Mouse (Mus musculus) kidney, adult 11 months (tissue): ENCODE measurements around the gene Alpk1.

Experiments
- DNase-seq: peaks from one replicate; pipeline ENCODE4 v3.0.0; 2022

Alpk1 gene

DNA sequence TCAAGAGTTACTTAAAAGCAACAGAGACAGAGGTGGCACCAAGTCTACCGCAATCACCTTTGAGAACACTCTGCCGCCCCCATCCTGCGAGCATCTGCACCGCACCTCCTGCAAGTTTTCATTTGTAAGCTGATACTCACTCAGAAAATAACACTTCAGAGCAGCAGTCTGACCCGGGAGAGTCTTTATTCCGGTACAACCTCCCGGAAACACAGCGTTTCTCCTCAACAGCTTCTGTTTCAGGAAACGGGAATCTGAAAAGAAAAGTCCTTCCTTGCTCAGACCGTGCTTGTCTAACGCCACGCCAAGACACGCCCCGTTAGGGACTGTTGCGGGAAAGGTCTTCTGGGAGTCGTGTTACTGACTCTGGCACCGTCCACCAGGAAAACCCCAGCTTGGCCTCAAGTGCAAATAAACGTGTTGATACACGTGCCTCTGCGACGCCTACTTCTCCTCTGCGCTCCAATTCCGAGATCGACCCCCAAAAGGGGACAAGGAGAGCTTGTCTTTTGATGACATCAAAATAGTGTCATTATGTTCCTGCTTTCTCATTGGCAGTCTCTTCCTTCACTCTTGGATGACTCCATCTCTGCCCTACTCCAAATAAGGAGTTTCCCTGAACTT is at the start of gene Alpk1:
TSS of gene Alpk1 (minus strand) at position 507 of the 624 bp plus-strand sequence.
- peak; percentile 75 for DNase-seq

DNA sequence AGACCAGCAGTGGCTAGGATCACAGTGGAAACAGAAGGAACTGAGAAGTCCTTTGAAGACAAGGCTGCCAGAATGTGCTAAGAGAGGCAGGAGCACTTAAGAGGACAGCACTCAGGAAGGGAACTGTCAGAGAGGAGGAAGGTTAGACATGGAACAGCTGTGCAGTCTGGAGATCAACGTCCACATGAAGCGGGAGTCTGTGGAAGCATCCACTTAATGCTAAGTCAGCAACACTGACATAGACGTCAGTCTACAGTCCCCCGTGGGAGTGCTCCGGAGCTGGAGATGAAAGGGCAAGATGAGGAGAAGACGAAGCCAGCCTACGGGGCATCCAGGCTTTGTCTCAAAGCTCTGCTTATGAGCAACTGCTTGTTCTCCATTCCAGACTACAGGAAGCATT is 46.8 kb upstream of the Alpk1 start:
- DNase-seq: peak; percentile 56

DNA sequence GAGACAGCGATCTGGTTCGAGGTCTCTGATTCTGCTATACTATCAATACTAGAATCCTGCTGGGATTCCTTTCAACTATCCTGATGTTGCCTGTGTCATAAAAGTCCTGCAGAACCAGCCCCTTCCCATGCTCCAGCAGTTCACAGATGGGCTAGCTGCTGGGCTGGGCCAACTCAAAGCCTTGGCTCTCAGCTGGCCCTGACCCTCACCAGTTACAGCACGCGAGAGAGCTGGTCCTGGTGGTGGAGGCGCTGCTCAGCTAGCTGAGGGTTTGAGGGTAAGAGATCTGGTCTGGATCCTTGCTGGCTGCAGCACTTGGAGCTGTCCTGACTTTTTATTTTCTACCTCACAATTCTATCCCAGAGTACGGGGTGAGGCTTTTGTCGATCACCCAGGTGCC is 46.2 kb upstream of the Alpk1 start:
- DNase-seq: no peak

DNA sequence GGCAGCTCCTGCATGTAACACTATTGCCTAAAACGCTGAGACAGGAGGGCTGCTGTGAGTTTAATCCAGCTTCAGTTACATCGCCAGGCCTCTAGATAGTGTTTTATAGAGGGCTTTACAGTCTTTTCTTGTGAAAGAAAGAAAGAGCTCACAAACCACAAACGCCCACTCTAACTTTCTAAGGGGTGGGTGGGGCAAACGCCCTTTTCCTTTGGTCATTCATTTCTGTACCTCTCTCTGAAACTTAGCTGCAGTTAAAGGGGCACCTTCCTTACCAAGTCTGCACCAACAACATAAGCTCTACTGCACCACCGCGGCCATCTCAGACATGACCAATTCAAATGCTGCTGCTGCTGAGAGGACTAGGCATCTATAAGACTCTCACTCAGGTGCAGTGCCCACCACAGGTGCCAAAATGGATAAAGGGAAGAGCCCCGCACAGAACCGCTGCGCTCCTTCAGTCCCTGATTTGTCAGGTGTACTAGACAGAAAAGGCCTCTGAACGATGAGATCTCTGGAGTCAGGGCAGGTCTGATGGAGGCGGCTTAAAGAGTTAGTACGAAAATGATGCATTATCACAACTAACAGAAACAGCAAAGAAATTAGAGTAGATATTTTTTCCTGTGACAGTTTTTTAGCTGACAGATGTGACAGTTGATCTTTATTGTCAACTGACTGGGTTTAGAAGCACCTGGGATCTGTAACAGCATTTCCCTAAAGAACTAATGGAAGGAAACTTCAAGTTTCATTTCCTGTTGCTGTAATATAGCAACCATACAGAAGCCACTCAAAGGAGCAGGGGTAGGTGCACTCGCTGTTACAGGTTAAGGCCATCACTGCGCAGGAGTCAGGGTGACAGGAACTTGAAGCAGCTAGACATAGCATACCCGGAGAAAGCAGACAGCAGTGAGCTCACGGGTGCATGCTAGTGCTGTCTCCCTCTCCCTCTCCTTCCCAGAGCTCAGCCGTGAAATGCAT is 43.8 kb upstream of the Alpk1 start:
- DNase-seq: no peak

DNA sequence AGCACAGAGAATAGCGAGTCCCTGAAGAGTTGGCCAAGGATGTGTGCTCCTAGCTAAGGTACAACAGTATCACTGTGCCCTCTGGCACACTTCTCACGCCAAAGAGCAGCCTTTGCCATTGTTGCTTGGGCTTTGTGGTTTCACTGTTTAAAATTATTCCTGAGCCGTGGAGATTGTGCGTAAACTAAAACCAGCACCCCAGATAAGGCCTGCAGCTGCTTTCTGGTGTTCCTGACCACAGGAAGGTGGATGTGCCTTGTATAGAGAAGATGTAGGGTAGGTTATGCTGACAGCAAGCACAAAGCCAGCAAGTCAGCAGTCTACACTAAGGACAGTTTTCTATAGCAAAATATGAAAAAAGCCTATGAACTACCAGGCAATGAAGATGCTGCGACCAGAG is 40.9 kb upstream of the Alpk1 start:
- DNase-seq: no peak

DNA sequence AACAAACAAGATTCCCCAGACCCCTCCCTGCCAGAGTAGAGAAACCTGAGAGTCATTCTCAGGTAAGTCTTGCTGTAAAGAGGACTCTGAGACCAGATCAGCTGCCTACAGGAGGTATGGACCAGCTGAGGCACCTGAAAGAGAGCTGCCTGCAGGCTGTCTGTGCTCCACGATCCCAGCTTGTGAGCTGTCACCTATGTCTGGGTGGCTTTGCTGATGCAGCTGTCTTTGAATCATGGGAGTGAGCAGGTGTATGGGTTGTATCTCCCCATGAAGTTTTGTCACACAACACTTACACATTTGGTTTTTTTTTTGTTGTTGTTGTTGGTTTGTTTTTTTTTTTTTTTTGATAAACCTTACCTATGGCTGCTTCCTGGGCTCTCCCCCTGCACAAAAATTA is 40.1 kb upstream of the Alpk1 start:
- DNase-seq: no peak

DNA sequence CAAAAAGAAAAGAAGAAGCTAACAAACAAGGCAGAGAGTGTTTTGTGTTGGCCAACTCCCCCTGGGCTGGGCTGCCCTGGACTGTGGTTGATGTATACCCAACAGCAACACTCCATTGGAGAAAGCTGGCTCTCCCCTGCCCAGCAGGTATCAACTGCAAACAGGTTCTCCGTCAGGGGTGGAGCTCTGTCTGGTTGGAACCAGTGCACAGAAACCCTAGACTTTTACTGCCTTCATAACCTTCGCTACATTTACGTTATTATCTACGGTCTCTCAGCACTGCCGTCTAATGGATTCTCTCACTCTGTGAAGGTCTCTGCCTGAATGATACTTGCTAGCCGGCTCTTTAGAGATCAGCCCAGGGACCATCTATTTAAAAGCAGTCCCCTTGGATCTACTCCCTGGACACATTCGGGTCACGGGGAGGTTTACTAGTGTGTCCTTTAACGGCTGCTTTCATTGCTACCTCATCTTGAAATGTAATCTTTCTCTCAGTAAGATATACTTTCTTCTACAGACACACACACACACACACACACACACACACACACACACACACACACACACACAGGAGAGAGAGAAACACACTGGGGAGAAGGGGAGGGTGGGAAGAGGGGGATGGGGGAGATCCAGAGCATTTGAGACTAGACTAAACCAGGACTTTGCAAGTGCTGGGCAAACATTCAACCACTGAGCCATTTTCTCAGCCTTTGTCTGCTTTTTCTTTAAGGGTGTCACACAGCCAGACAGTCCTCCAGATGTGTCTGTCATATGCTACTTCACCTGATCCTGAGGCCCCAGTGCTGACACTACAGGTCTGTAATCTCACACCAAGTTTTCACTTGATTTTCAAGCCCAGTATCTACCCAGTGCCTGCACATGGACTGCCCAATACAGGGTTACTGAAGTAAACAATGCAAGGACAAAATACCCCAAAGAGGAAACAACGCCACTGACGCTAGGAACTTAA is 38.7 kb upstream of the Alpk1 start:
- DNase-seq: peak; percentile 42

DNA sequence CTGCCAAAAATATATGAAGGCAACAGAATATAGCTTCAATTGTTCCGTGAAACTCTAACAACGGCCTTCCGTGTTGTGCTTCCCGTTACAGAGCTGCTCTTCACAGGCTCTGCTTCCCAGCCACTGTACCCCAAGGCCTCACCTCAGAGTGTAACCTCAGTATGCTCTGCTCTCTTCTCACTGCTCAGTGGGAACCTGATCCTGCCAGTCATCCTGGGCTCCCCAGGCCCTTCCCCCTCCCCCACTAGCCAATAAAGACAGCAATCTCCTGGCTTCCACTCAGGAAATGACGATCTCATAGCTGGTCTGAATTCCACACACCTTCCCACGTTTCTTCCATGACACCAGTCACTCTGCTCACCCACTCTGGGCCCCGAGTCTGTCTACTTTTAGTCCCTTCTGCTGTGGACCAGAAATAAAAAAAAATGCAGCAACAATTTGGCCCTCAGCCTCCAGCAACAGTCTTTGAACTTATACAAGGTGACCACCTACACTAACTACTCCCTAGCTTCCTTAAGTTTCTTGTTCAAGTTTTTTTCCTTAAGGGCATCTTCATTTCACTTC is 36.9 kb upstream of the Alpk1 start:
- no peak for DNase-seq

DNA sequence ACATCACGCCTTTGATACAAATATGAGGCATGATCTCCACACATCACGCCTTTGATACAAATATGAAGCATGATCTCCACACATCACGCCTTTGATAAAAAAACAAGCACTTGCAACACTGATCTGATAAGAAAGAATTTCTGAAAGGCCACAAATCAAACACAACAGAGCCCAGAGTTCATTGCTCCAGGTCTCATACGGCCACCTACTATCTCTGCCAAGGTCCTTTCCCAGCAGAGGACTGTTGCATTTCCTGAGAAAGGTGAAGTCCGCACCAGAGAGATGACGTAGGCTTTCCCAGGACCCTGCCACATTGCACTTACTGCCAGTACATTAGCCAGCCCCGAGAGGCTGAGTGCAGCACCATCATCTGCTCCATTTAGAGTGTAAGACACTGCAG is 28.8 kb upstream of the Alpk1 start:
- DNase-seq: no peak

DNA sequence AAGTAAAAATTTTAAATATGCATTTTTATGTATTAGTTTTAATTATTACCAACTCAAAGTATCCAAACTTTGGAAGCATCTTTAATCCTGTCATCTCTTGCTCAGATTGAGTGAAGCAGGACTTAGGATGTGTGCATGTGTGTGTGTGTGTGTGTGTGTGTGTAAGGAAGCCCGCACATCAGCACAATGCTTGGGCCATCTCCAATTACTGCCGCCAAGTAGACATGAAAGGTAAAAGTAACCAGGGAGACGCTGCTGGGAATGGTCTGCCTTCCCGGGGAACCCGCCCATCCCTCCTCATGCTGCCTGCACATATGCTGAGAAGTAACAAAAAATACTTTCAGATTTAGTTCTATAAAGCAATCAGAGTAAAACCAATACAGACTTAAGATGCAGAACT is 27.5 kb upstream of the Alpk1 start:
- DNase-seq: no peak

DNA sequence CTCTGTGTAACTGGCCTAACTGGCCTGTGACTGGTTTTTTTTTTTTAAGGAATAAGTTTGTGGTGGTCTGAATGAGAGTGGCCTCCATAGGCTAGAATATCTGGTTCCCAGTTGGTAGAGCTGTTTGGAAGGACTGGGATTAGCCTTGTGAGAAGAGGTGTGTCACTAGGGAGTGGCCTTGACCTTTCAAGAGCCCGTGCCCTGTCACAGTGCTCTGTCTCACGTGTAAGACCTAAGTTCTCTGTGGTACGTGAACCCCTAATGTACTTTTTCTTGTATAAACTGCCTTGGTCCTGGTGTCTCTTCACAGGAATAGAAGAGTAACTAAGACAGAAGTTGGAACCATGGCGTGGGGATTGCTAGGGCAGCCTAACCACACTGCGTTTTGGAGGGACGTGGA is 25.7 kb upstream of the Alpk1 start:
- no peak for DNase-seq

DNA sequence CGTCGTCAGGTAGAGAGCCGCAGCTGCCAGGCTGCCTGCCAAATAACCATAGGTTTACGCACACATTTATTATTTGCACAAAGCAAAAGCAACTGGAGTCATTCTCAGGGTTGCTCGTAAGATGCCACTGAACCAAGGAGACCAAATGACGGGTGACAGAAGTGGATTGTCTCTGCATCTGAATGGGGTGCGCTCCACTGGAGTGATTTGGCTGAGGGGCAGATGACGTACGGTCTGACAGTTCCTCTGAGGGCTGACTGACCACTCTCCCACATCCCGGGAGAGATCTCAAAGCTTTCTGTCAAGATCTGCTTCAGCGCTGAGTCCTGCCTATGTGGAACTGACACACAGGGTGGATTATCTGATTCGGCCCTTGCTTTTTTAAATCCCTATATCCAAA is 24.7 kb upstream of the Alpk1 start:
- DNase-seq: no peak

DNA sequence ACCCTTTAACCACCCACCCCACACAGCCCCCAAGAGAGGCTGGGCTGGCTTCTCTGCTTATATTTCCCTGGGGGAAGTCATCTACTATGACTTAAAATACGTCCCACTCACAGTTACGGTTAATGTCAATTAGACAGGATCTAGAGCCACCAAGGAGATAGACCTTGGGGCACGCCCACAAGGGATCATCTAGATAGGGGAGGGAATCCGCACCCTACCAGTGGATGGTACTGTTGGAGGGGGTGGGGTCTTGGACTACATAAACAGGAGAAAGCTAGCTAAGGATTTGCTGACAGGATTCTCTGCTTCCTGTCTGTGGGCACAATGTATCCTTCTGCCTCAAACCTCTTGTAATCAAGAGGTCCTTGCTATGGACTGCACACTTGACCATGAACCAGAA is 24.1 kb upstream of the Alpk1 start:
- no peak for DNase-seq

DNA sequence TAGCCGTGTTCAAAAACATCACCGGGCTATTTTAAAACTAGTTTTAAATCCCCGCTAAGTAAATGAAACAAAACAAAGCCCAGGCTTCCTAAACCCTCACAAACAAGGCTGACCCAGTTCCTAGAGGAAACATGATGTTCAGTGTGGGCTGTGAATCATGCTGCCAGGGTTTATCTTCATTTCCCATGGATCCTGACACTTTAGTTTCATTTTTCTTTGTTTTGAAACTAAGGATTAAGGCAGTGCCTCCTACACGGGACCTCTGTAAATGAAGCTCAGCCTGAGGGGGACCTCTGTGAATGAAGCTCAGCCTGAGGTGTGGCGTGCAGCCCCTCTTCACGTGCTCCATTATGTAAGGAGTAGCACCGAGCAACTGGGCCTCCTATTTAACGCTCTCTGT is 22.5 kb upstream of the Alpk1 start:
- DNase-seq: no peak

DNA sequence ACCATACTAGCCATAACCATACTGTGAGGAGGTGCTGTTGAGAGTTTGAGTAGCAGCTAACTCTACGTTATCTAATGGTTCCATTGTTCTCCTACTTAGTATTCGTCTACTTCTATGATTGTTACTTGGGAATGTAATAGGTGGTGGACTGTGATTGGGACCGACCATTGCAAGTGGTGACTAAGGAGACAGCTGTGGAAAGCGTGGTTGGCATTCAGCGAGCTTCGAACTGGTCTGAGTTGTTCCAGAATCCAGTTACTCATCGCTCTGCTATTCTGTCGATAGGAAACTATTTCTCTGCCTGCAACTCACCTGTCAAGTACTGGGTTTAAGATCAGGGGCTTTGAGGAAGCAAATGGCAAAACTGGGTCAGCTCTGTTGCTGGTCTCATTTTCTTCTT is 20.8 kb upstream of the Alpk1 start:
- no peak for DNase-seq

DNA sequence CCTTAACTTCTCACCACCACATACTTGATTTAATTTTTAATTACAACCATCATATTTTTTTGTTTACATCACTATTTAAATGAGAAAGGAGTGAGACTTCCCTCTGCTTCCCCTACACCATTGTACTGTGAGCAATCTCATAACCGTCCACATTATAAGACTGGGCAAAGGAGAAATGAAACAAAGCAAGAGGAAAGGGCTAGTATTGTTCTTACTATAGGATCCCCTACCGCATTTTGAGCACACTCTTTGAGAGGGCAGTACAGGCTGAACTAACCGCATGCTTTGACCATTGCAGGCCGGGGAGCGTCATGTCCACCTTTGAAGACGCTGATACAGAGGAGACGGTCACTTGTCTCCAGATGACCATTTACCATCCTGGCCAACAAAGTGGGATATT is 15.9 kb upstream of the Alpk1 start:
- no peak for DNase-seq

DNA sequence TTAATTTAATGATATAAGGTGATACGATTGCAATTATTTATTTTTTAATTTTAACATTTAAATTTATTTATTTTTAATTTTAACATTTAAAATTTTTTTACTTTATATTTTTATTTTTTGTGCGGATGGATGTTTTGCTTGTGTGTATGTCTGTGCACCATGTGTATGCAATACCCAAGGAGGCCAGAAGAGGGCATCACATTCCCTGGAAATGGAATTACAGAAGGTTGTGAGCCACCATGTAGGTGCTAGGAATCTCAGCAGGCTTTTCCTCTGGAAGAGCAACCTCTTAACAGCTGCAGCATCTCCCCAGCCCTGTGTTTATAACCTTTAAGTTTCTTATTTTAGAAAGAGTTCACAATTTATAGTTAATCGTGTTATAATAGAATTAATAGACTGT is 15.4 kb upstream of the Alpk1 start:
- DNase-seq: no peak

DNA sequence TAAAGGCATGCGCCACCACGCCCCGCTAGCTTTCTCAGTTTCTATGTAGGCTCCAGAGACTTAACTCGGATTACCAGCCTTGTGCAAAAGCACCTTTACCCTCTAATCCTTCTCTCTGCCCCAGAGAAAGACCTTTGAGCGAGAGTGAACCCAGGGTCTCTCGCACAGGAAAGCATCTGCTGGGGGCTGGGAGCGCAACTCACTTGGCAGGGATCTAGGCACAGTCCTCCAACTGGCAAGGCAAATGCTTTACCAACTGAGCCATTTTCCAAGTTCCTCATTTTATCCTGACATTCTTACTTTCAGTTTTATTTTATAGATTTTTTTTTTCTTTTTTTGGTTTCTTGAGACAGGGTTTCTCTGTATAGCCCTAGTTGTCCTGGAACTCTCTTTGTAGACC is 12.7 kb upstream of the Alpk1 start:
- DNase-seq: peak; percentile 29

DNA sequence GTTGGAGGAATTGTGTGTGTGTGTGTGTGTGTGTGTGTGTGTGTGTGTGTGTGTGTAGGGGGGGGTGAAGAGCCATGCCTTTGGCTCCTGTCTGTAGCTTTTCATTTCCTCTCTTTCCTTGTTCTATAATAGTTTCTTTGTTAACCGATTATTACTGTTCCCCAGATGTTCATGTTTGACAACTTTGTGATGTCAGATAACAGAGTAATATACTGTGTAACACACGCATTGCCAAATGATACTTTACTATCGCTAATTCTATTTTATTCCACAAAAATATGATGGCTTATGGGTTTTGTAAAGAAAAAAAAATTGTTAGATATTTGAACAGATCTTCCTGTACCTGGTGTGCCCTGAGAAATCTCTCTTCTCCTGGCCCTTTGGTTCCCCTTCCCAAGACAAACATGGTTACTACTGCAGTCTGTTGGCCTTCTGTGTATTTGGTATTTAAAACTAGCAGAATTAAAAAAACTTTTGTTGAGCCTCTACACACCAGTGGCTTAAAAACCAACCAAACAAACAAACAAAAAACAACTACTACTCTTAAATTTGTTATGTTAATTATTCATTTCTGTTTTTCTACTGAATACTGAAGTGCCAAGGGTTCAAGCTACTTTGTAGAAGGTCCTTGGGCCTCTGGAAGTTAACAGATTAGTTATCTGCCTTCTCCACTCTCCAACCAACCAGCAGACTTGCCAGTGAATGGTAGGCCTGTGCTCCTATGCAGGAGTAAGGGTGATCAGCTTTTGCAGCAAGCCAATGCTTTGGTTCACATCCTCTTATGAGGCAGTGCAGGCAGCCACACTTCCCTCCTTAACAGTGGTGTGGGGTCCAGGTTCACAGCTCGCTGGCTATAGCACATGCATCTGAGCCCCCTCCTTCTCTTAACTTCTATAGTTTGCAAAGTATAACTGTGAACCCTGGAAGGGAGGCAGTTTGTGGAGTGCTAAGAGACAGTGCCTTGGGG is 11.6 kb upstream of the Alpk1 start:
- no peak for DNase-seq

DNA sequence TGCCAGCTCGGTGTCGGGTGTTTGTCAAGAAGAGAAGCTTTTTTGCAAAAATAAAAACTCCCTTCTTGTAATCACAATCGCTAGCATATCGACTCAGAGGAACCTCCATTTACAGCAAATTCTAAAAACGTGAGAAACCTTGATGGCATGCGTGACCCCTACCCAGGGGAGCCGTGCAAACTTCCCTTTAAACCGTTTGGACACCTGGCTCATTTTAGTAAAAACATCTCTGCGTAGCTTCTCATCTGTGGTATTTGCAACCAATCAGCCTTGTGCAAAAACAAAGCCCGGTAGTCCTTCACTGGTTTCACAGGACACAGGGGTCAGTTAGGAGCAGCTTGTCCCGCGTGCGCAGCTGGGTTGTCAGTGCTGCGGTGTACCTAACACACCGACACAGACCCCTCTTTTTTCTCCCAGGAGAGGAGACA is 10.7 kb upstream of the Alpk1 start:
- peak; percentile 6 for DNase-seq

DNA sequence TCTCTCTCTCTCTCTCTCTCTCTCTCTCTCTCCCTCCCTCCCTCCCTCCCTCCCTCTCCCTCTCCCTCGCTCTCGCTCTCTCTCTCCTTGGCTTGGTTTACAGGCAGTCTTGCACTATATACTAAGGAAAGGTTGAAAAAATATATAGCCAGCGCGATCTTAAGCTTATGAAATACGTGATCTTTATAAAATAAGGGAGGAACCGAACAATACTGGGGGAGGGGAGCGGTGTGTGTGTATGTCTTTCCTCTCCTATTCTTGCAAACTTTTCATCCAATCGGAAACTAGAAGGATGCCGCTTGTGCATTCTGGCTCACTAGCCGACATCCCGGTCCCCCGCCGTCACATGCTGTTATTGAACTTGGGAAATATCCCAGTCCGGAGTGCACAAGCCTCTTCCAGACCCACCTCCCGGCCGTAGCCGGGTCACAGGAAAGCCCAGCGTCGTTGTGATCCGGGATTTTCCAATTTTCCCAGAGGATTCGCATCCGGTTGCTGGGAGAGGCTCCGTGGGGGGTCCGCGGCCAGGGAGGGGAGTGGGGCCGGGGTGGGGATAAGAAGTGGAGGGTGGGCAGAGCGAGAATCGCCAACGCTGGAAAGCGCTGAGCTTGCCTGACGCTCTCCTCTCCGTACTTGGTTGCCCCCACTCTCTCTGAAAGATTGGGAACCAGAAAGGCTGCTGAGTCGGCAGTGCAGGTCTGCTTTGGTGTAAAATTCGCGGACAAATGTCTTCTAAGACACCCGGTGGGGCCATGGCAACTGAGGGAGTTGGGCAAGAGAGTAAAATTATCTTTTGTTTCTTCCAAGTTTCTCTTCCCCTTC is 10.1 kb upstream of the Alpk1 start:
- DNase-seq: peak; percentile 49
